In the genomic region with DNA sequence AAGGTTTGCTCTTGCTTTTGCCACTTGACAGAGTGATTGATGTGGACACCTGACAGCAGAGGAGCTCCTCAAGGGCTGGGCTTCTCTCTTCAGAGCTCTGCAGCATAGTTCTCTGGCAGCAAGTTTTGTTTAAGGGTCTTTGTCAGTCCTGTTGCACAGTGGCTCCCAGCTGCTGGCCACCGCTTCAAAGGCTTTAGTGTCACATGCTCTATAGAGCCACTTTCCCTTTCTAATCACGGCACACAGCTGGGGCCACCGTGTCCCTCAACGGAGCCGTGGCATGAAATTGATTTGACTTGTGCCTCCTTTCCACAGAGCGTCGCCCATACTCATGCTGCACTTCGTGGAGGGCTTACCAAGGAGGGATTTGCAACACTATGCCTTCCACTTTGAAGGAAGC, we compare ENCODE assay signal across 13 mouse cellular contexts. TPM values are rescaled to one million over a fixed set of nuclear protein-coding genes. Genes with fewer than 3 reads are reported as not detected.
DNase-seq lines count a peak whose midpoint lies in the region; ATAC-seq lines count a peak whose summit lies in the region.
"Had no signal": no experiment of that assay in that cellular context is flagged by ENCODE, and none has a peak within 500 bp of the region (broad histone marks: within the 10 kb centered on the region; RNA-seq: fewer than 3 reads in every experiment).

No protein-coding gene starts in this region.

- WGBS in limb, embryonic 13.5 days = 83% methylated on average over 8 of the region's 8 CpGs
- WGBS in limb, embryonic 10.5 days = 84% methylated on average over 8 of the region's 8 CpGs
- WGBS in neural tube, embryonic 12.5 days = 19% methylated on average over 8 of the region's 8 CpGs

- DNase-seq in limb, embryonic 10.5 days (ENCODE audit: low spot score) = no peak
- DNase-seq in forelimb bud, embryonic 11.5 days (ENCODE audit: low read depth, low spot score) = peak; percentile 42
- DNase-seq in lung, postnatal 14 days = peak; percentile 9
- no peak for DNase-seq in thymus, postnatal 4 days
- DNase-seq in gastrocnemius, postnatal 14 days = no peak
- DNase-seq: forebrain, postnatal 0 days; kidney, adult 2 months; liver, embryonic 13.5 days; spleen, adult 18-20 months; thymus, adult 18-20 months had no signal

- no peak overlapping the region for H3K4me2 ChIP-seq in limb, embryonic 13.5 days (replicated peaks)
- H3K4me2 ChIP-seq in neural tube, embryonic 12.5 days (replicated peaks) = no peak overlapping the region
- H3K4me2 ChIP-seq: heart, embryonic 15.5 days; liver, embryonic 13.5 days had no signal

- ATAC-seq in limb, embryonic 13.5 days (ENCODE audit: low FRiP score, low read depth) = peak; percentile 67
- peak; percentile 93 for ATAC-seq in neural tube, embryonic 12.5 days (ENCODE audit: low FRiP score, low read depth)
- ATAC-seq: forebrain, postnatal 0 days had no signal

- no peaks in the 10 kb centered on the region for H3K9me3 ChIP-seq in limb, embryonic 13.5 days
- no peaks in the 10 kb centered on the region for H3K9me3 ChIP-seq in limb, embryonic 10.5 days (replicated peaks)
- no peaks in the 10 kb centered on the region for H3K9me3 ChIP-seq in neural tube, embryonic 12.5 days
- H3K9me3 ChIP-seq: heart, embryonic 15.5 days; liver, embryonic 13.5 days had no signal

- H3K4me1 ChIP-seq in limb, embryonic 13.5 days = 0 out of 2 replicates have a peak, but pooled peaks cover 9% of the 10 kb centered on the region
- no peaks in the 10 kb centered on the region for H3K4me1 ChIP-seq in limb, embryonic 10.5 days
- H3K4me1 ChIP-seq in neural tube, embryonic 12.5 days = peaks cover 5% of the 10 kb centered on the region; the same call in 1 of the 2 replicates

- intact Hi-C loops in gastrocnemius, postnatal 14 days (cut with DNase I; ENCODE audit: low total_unique reads) = no loop called here

- H3K4me3 ChIP-seq in limb, embryonic 13.5 days = no peak overlapping the region
- no peak overlapping the region for H3K4me3 ChIP-seq in limb, embryonic 10.5 days
- H3K4me3 ChIP-seq in neural tube, embryonic 12.5 days = no peak overlapping the region
- H3K4me3 ChIP-seq: heart, embryonic 15.5 days; liver, embryonic 13.5 days had no signal

- H3K9ac ChIP-seq in limb, embryonic 13.5 days = no peak overlapping the region
- no peak overlapping the region for H3K9ac ChIP-seq in neural tube, embryonic 12.5 days
- H3K9ac ChIP-seq: forebrain, postnatal 0 days; heart, embryonic 15.5 days; liver, embryonic 13.5 days had no signal

- peaks cover 90% of the 10 kb centered on the region for H3K36me3 ChIP-seq in limb, embryonic 13.5 days
- peaks cover 98% of the 10 kb centered on the region for H3K36me3 ChIP-seq in limb, embryonic 10.5 days
- peaks cover 54% of the 10 kb centered on the region for H3K36me3 ChIP-seq in neural tube, embryonic 12.5 days

- H3K27ac ChIP-seq in limb, embryonic 13.5 days = no peak overlapping the region
- H3K27ac ChIP-seq in limb, embryonic 10.5 days = no peak overlapping the region
- H3K27ac ChIP-seq in neural tube, embryonic 12.5 days = no peak overlapping the region
- H3K27ac ChIP-seq: heart, embryonic 15.5 days; liver, embryonic 13.5 days had no signal

- no peaks in the 10 kb centered on the region for H3K27me3 ChIP-seq in limb, embryonic 13.5 days
- no peaks in the 10 kb centered on the region for H3K27me3 ChIP-seq in limb, embryonic 10.5 days (ENCODE audit: low read depth, poor library complexity, severe bottlenecking)
- no peaks in the 10 kb centered on the region for H3K27me3 ChIP-seq in neural tube, embryonic 12.5 days (replicated peaks)
- H3K27me3 ChIP-seq: heart, embryonic 15.5 days; liver, embryonic 13.5 days had no signal

RNA-seq across cellular contexts. Expression of gene Hmgb1, which starts 25.0 kb away (rescaled TPM):
- polyA plus RNA-seq in limb, embryonic 13.5 days (2015; fragmentation: Nextera tagmentation; extraction: Ambion mirVana) = 1,754 and 1,889 TPM in 2 replicates
- 1,666 and 1,835 TPM in 2 replicates for polyA plus RNA-seq in limb, embryonic 10.5 days (2016; fragmentation: Nextera tagmentation; extraction: Ambion mirVana)
- 1,312 and 1,341 TPM in 2 replicates for polyA plus RNA-seq in neural tube, embryonic 12.5 days (2016; fragmentation: Nextera tagmentation; extraction: Ambion mirVana)
- total RNA-seq in gastrocnemius, postnatal 14 days (2021) = 100 to 1,000 TPM; 125 to 131 TPM

RNA-seq across cellular contexts. Expression of gene Uspl1, which starts 25.2 kb away (rescaled TPM):
- polyA plus RNA-seq in limb, embryonic 13.5 days (2015; fragmentation: Nextera tagmentation; extraction: Ambion mirVana) = 58.0 and 59.5 TPM in 2 replicates
- polyA plus RNA-seq in limb, embryonic 10.5 days (2016; fragmentation: Nextera tagmentation; extraction: Ambion mirVana) = 72.9 and 78.7 TPM in 2 replicates
- 68.8 and 72.0 TPM in 2 replicates for polyA plus RNA-seq in neural tube, embryonic 12.5 days (2016; fragmentation: Nextera tagmentation; extraction: Ambion mirVana)
- 10 to 100 TPM; 18.9 to 20.4 TPM for total RNA-seq in gastrocnemius, postnatal 14 days (2021)

RNA-seq across cellular contexts. Expression of gene Alox5ap, which starts 55.2 kb away (rescaled TPM):
- polyA plus RNA-seq in limb, embryonic 13.5 days (2015; fragmentation: Nextera tagmentation; extraction: Ambion mirVana) = 12.6 and 13.1 TPM in 2 replicates
- 6.2 and 8.7 TPM in 2 replicates for polyA plus RNA-seq in limb, embryonic 10.5 days (2016; fragmentation: Nextera tagmentation; extraction: Ambion mirVana)
- polyA plus RNA-seq in neural tube, embryonic 12.5 days (2016; fragmentation: Nextera tagmentation; extraction: Ambion mirVana) = 6.5 and 8.0 TPM in 2 replicates
- 1 to 10 TPM; 8.2 to 9.5 TPM for total RNA-seq in gastrocnemius, postnatal 14 days (2021)

Comparison
In these comparisons a context has a peak if more than half of its experiments do, and no peak if none do; other contexts are left out.
1. DNase-seq: peak in forelimb bud, embryonic 11.5 days (single experiment) and lung, postnatal 14 days (single experiment); none in limb, embryonic 10.5 days (single experiment), thymus, postnatal 4 days (single experiment) and gastrocnemius, postnatal 14 days (single experiment).